Mouse (Mus musculus) midbrain, embryonic 16.5 days (tissue): Measurements from ENCODE around the gene Ect2. TPM values are rescaled to one million over a fixed set of nuclear protein-coding genes. Genes with fewer than 3 reads are reported as not detected.

Experiments
- ATAC-seq: fragments of 200-750 bp; cut with Nextera tagmentation; 2 replicates; pipeline ENCODE4 v1.8.0; 2017; ENCODE audit warnings: moderate TSS enrichment
- H3K27ac ChIP-seq: fragments of 300-500 bp; sonication (generic); 2 replicates; pipeline ENCODE4 v1.5.1; 2014; ENCODE audit warnings: mild to moderate bottlenecking, low read length, mixed read lengths
- H3K27me3 ChIP-seq: fragments of 300-500 bp; sonication (generic); 2 replicates; pipeline ENCODE4 v1.6.1; 2014; ENCODE audit warnings: low read depth, low read length, mixed read lengths; ENCODE audit not compliant: control insufficient read depth, insufficient read depth
- H3K36me3 ChIP-seq: fragments of 300-500 bp; sonication (generic); 2 replicates; pipeline ENCODE4 v1.6.1; 2014; ENCODE audit warnings: mild to moderate bottlenecking, low read length, moderate library complexity, mixed read lengths; ENCODE audit not compliant: control insufficient read depth, insufficient read depth
- H3K4me1 ChIP-seq: fragments of 300-500 bp; sonication (generic); 2 replicates; pipeline ENCODE4 v1.6.1; 2014; ENCODE audit warnings: mild to moderate bottlenecking, low read length, mixed read lengths; ENCODE audit not compliant: control insufficient read depth, insufficient read depth
- H3K4me2 ChIP-seq: fragments of 300-500 bp; sonication (generic); 2 replicates; pipeline ENCODE4 v1.6.1; 2014; ENCODE audit warnings: mild to moderate bottlenecking, low read length, mixed read lengths
- H3K4me3 ChIP-seq: fragments of 300-500 bp; sonication (generic); 2 replicates; pipeline ENCODE4 v1.5.1; 2014; ENCODE audit warnings: low read depth, mild to moderate bottlenecking, low read length, moderate library complexity, mixed read lengths
- H3K9ac ChIP-seq: fragments of 300-500 bp; sonication (generic); 2 replicates; pipeline ENCODE4 v1.6.1; 2014; ENCODE audit warnings: low read depth, low read length, mixed read lengths
- H3K9me3 ChIP-seq: fragments of 300-500 bp; sonication (generic); replicated peaks from 2 replicates; pipeline ENCODE4 v1.6.1; 2014; ENCODE audit warnings: mild to moderate bottlenecking, low read length, mixed read lengths; ENCODE audit not compliant: control insufficient read depth, poor library complexity, severe bottlenecking
- WGBS: fragments of 180-500 bp; shearing (Covaris S2); extraction: QIAGEN DNeasy Blood & Tissue Kit; methylation state at CpG from one replicate; pipeline ENCODE4 v1.1.7; 2014; 5-methylcytosine and 5-hydroxymethylcytosine counted together
- polyA plus RNA-seq: library from polyadenylated mRNA; unstranded; fragments of >200 nt; fragmentation: Nextera tagmentation; extraction: Ambion mirVana; gene quantifications from 2 replicates; pipeline ENCODE4 v1.2.1, GENCODE M21; 2015

Ect2 gene
- polyA plus RNA-seq, 1 experiment from 2014 or later = 5.8 TPM

GRCm38 (mm10) chr3:27064886-27065285 is 88.8 kb downstream of the Ect2 start:
- Histone ChIP-seq H3K4me2 (no peak overlapping the region), H3K9me3 (no peaks in the 10 kb centered on the region), H3K4me1 (peaks cover 4% of the 10 kb centered on the region; the same call in 1 of the 2 replicates), H3K4me3 (no peak overlapping the region), H3K27me3 (no peaks in the 10 kb centered on the region), H3K36me3 (no peaks in the 10 kb centered on the region), H3K9ac (no peak overlapping the region), H3K27ac (no peak overlapping the region)
- WGBS = 98% methylated on average over 2 of the region's 2 CpGs
- ATAC-seq = no peak

GRCm38 (mm10) chr3:27063399-27064260 is 90.0 kb downstream of the Ect2 start:
- ATAC-seq = no peak
- Histone ChIP-seq H3K4me3 (no peak overlapping the region), H3K27me3 (no peaks in the 10 kb centered on the region), H3K4me1 (peaks cover 7% of the 10 kb centered on the region; the same call in 1 of the 2 replicates), H3K9ac (no peak overlapping the region), H3K4me2 (no peak overlapping the region), H3K36me3 (no peaks in the 10 kb centered on the region), H3K9me3 (no peaks in the 10 kb centered on the region), H3K27ac (no peak overlapping the region)
- WGBS = 74% methylated on average over 11 of the region's 11 CpGs

DNA sequence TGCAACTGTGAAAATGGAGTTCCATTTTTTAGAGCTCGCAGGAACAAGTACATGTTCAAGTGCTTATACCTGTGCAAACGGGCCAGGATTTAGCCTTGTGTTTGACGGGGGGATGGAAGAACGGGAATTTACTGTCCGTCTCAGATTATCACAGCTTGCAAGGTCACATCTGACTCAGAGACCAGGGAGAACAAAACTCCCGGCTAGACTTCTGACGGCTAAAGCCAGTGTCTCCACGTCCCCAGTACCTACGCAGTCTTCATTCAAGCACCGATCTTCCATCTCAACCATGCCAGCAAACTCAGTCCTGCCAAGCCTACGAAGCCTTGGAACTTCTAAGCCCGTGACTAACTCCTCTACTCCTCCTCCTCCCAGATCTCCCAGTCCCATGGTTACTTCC is 93.2 kb downstream of the Ect2 start:
- H3K27ac ChIP-seq = no peak overlapping the region

DNA sequence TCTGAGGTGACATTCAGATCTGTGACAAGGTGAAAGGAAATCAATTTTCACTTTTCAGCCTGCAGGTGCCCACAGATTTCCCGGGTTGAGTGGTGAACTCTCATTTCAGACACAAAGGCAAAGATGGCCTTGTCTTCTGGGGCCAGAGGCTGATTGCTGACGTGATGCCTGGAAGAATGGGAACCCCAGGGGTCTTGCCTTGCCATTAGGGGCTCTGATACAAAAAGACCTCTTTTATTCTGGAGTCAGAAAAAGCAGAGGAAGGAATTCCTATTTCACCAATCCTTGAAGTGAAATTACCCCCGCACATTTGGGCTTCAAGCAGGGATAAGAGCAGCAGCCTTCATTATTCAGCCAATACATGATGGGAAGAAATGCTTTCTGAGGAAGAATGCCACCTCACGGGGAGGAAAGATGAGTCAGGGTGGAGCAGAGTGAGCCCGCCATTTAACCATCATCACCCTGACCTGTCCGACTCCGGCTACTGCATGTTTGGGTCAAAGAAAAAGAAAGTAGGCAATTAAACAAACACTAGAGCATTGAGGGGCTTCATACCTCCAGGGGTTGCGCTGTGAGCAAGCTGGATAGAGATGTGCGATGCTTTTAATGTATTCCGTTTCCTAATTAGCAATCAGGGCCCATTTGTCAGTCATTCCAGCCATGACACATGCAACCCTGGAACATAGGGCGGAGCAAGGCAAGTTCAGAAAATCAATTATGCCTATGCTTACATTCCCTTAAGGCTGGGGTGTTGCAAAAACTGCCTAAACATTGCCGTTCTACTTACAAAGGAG is 94.0 kb downstream of the Ect2 start:
- H3K4me2 ChIP-seq = peak overlapping the region; percentile 18

More for the DNA sequence above, 93.2 kb downstream of the Ect2 start:
- 78% methylated on average over 12 of the region's 12 CpGs for WGBS
- Histone ChIP-seq H3K9me3 (0 out of 2 replicates have a peak, but pooled peaks cover 4% of the 10 kb centered on the region), H3K4me1 (peaks cover 7% of the 10 kb centered on the region; the same call in 1 of the 2 replicates), H3K4me3 (no peak overlapping the region), H3K9ac (no peak overlapping the region), H3K4me2 (no peak overlapping the region), H3K36me3 (no peaks in the 10 kb centered on the region), H3K27me3 (no peaks in the 10 kb centered on the region)
- no peak for ATAC-seq

GRCm38 (mm10) chr3:27055471-27055870 is 98.2 kb downstream of the Ect2 start:
- Histone ChIP-seq H3K4me1 (peaks cover 7% of the 10 kb centered on the region; the same call in 1 of the 2 replicates), H3K4me3 (no peak overlapping the region), H3K4me2 (no peak overlapping the region), H3K27me3 (no peaks in the 10 kb centered on the region), H3K9ac (no peak overlapping the region), H3K9me3 (0 out of 2 replicates have a peak, but pooled peaks cover 4% of the 10 kb centered on the region), H3K27ac (no peak overlapping the region), H3K36me3 (no peaks in the 10 kb centered on the region)
- no peak for ATAC-seq
- WGBS = 89% methylated on average over 3 of the region's 3 CpGs

More for the DNA sequence above, 94.0 kb downstream of the Ect2 start:
- Histone ChIP-seq H3K36me3 (no peaks in the 10 kb centered on the region), H3K4me3 (no peak overlapping the region), H3K27me3 (no peaks in the 10 kb centered on the region), H3K27ac (no peak overlapping the region), H3K4me1 (peaks cover 7% of the 10 kb centered on the region; the same call in 1 of the 2 replicates), H3K9me3 (0 out of 2 replicates have a peak, but pooled peaks cover 4% of the 10 kb centered on the region), H3K9ac (no peak overlapping the region)
- WGBS = 52% methylated on average over 12 of the region's 12 CpGs
- peak; percentile 64; the same call in 1 of the 2 replicates for ATAC-seq

- H3K4me3 ChIP-seq = no peak overlapping the region
- no peak overlapping the region for H3K4me2 ChIP-seq
- 85% methylated on average over 2 of the region's 2 CpGs for WGBS
- H3K27ac ChIP-seq = no peak overlapping the region
- H3K4me1 ChIP-seq = peaks cover 1% of the 10 kb centered on the region; the same call in 1 of the 2 replicates
- no peaks in the 10 kb centered on the region for H3K36me3 ChIP-seq
- no peak for ATAC-seq
- H3K9ac ChIP-seq = no peak overlapping the region
- H3K27me3 ChIP-seq = no peaks in the 10 kb centered on the region
- 0 out of 2 replicates have a peak, but pooled peaks cover 4% of the 10 kb centered on the region for H3K9me3 ChIP-seq
These were observed 98.9 kb downstream of the Ect2 start for GRCm38 (mm10) chr3:27054766-27055165.

Other genes starting within 250 kb of the Ect2 start
- gene Nceh1, start 29.1 kb upstream of the Ect2 start, polyA plus RNA-seq = 16.1 and 18.2 TPM in 2 replicates
- gene Tnfsf10, start 163.2 kb upstream of the Ect2 start, polyA plus RNA-seq = 0.10 and 0.14 TPM in 2 replicates
- gene Ghsr, start 217.5 kb upstream of the Ect2 start, polyA plus RNA-seq = 0.37 and 0.59 TPM in 2 replicates